Mouse (Mus musculus): ENCODE results near the gene Gm20662. TPM values are rescaled to one million over a fixed set of nuclear protein-coding genes. Genes with fewer than 3 reads are reported as not detected.

Gm20662 gene
- polyA plus RNA-seq, 1 experiment from 2014 or later = 0.14 TPM

GRCm38 (mm10) chr9:107982681-107983346 is 13.3 kb upstream of the Gm20662 start, which contains the start of gene Gm20661:
Gene Gm20661, plus strand, starts transcription at chr9:107983058.
- whole genome bisulfite sequencing = 41% methylated on average over 14 of the region's 14 CpGs
- peak within 1 kb of the TSS; percentile 54 for H3K9ac ChIP-seq (ENCODE audit: low read depth, low read length)
- ATAC-seq (ENCODE audit: low FRiP score) = 0 out of 2 replicates have a peak, but pooled peaks have one; percentile 15

DNA sequence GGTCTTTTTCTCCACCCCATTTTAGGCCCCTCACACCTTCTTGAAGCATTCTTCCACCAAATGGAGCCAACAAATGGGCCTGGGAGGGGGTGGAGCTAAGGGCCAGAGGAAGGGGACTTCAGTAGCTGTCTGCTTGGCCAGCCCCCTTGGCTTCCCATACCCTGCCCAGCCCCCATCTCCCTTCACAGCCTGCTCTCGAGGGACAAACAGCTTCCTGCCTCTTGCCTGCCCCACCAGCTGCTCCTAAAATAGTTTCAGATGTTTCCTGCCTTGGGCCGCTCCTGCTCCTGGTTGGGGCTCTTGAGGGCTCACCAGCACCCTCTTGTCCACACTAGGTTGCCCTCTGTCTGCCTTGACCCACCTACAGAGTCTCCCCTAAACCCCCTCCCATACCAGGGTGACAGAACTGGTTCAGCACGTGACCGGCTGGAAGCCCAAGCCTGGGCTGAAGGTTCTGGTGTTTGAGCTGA is 12.7 kb upstream of the Gm20662 start:
- Histone ChIP-seq H3K9ac (ENCODE audit: low read depth, low read length) (no peak overlapping the region), H3K4me2 (replicated peaks; ENCODE audit: low read depth, low read length) (peak overlapping the region; percentile 22), H3K4me1 (replicated peaks; ENCODE audit: control insufficient read depth, insufficient read depth, low read length) (peaks cover 2% of the 10 kb centered on the region; the same call in 1 of the 2 replicates), H3K27ac (ENCODE audit: low read depth, low read length) (peak overlapping the region; percentile 73), H3K36me3 (ENCODE audit: control insufficient read depth, insufficient read depth, low read length) (no peaks in the 10 kb centered on the region), H3K9me3 (ENCODE audit: control insufficient read depth, low read length) (no peaks in the 10 kb centered on the region), H3K27me3 (ENCODE audit: control insufficient read depth, insufficient read depth, low read length) (peaks cover 7% of the 10 kb centered on the region), H3K4me3 (ENCODE audit: low read depth, low read length) (peak overlapping the region; percentile 64; the same call in 1 of the 2 replicates)
- peak; percentile 61 for DNase-seq (ENCODE audit: low spot score)
- 48% methylated on average over 4 of the region's 4 CpGs for WGBS
- no peak for ATAC-seq (ENCODE audit: low FRiP score)

More at GRCm38 (mm10) chr9:107982681-107983346, 13.3 kb upstream of the Gm20662 start, which contains the start of gene Gm20661:
- H3K27me3 ChIP-seq (ENCODE audit: control insufficient read depth, insufficient read depth, low read length) = peaks cover 7% of the 10 kb centered on the region
- peak; percentile 65 for DNase-seq (ENCODE audit: low spot score)
- no peaks in the 10 kb centered on the region for H3K9me3 ChIP-seq (ENCODE audit: control insufficient read depth, low read length)
- H3K27ac ChIP-seq (ENCODE audit: low read depth, low read length) = peak within 1 kb of the TSS; percentile 83
- H3K36me3 ChIP-seq (ENCODE audit: control insufficient read depth, insufficient read depth, low read length) = no peaks in the 10 kb centered on the region
- H3K4me3 ChIP-seq (ENCODE audit: low read depth, low read length) = peak within 1 kb of the TSS; percentile 64; the same call in 1 of the 2 replicates
- H3K4me1 ChIP-seq (replicated peaks; ENCODE audit: control insufficient read depth, insufficient read depth, low read length) = peaks cover 2% of the 10 kb centered on the region; the same call in 1 of the 2 replicates
- peak within 1 kb of the TSS; percentile 89 for H3K4me2 ChIP-seq (replicated peaks; ENCODE audit: low read depth, low read length)

GRCm38 (mm10) chr9:107984052-107984753 is 11.9 kb upstream of the Gm20662 start:
- DNase-seq (ENCODE audit: low spot score) = no peak
- no peak overlapping the region; the same call in 1 of the 2 replicates for H3K9ac ChIP-seq (ENCODE audit: low read depth, low read length)
- no peak for ATAC-seq (ENCODE audit: low FRiP score)
- peaks cover 7% of the 10 kb centered on the region for H3K27me3 ChIP-seq (ENCODE audit: control insufficient read depth, insufficient read depth, low read length)
- no peaks in the 10 kb centered on the region for H3K9me3 ChIP-seq (ENCODE audit: control insufficient read depth, low read length)
- H3K4me2 ChIP-seq (replicated peaks; ENCODE audit: low read depth, low read length) = peak overlapping the region; percentile 89
- 60% methylated on average over 19 of the region's 19 CpGs for WGBS
- peak overlapping the region; percentile 72 for H3K27ac ChIP-seq (ENCODE audit: low read depth, low read length)
- H3K36me3 ChIP-seq (ENCODE audit: control insufficient read depth, insufficient read depth, low read length) = no peaks in the 10 kb centered on the region
- H3K4me3 ChIP-seq (ENCODE audit: low read depth, low read length) = peak overlapping the region; percentile 64
- H3K4me1 ChIP-seq (replicated peaks; ENCODE audit: control insufficient read depth, insufficient read depth, low read length) = peaks cover 2% of the 10 kb centered on the region; the same call in 1 of the 2 replicates

DNA sequence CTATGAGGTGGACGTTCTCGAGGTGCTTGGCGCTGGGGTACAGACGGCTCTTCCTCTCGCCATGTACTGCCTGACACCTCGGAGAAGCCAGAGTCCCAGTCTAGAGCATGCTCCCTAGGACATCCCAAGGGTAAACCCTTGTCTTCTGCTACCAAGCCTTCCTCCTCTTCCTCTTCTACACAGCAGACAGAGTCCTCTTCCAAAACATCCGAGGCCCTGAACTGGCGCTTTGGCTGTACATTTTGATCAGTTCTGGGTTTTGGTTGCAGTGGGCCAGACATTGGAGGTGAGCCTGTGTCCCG is 11.4 kb upstream of the Gm20662 start:
- ATAC-seq (ENCODE audit: low FRiP score) (no peak), DNase-seq (ENCODE audit: low spot score) (no peak)
- Histone ChIP-seq H3K4me2 (replicated peaks; ENCODE audit: low read depth, low read length) (peak overlapping the region; percentile 89), H3K9ac (ENCODE audit: low read depth, low read length) (no peak overlapping the region; the same call in 1 of the 2 replicates), H3K36me3 (ENCODE audit: control insufficient read depth, insufficient read depth, low read length) (no peaks in the 10 kb centered on the region), H3K4me3 (ENCODE audit: low read depth, low read length) (peak overlapping the region; percentile 64), H3K9me3 (ENCODE audit: control insufficient read depth, low read length) (no peaks in the 10 kb centered on the region), H3K4me1 (replicated peaks; ENCODE audit: control insufficient read depth, insufficient read depth, low read length) (peaks cover 2% of the 10 kb centered on the region; the same call in 1 of the 2 replicates), H3K27ac (ENCODE audit: low read depth, low read length) (peak overlapping the region; percentile 62; the same call in 1 of the 2 replicates), H3K27me3 (ENCODE audit: control insufficient read depth, insufficient read depth, low read length) (peaks cover 7% of the 10 kb centered on the region)
- WGBS = 50% methylated on average over 9 of the region's 9 CpGs

DNA sequence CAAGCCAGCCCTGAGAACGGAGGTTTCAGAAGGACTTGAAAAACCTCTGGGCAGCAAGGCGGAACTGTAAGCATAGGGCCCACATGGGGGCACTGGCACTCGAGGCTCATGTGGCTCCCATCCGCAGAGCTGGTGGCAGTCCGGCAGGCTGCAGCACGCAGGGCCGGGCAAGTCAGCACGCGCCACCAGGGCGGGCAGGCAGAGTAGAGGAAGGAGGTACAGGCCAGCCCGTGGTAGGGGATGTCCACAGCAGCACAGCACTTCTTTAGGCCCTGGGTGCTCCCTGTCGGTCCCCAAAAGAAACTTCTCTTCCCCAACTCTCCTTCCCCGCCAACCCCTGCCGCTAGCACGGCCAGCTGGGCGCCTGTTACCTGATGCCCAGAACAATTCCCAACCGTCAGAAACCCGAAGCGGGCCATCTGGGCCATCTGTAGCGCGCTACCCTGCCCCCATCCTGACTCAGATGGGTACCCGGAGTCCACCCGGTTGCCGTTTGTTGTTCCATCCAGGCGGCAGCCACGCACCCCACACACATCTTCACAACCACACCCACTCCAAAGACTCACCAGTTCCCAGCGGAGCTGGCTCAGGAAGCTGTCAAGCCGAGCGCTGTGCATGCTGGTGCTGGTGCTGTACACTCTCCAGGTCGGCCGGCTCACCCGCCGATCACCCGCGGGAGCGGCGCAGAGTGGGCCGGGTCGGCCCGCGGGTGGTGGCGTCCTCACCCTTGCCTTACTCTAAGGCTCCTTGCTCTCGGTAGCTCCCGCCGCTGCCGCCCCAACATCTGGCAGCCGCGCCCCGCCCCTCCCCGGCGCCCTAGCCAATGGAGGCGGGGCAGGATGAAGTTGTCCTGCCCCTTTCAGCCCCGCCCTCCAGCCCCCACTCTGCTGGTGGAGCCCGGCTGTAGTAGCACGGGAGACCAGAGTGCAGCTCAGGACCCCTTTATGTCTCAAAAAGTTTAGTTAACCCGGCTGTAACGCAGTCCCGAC is 10.7 kb upstream of the Gm20662 start, which contains the start of gene Inka1:
Gene Inka1 (minus strand): TSS at position 749 of the 989 bp plus-strand sequence.
- peak; percentile 90 for DNase-seq (ENCODE audit: low spot score)
- WGBS = under 1% methylated on average over 47 of the region's 58 CpGs
- Histone ChIP-seq H3K9ac (ENCODE audit: low read depth, low read length) (peak within 1 kb of the TSS; percentile 60), H3K4me2 (replicated peaks; ENCODE audit: low read depth, low read length) (peak within 1 kb of the TSS; percentile 89), H3K9me3 (ENCODE audit: control insufficient read depth, low read length) (no peaks in the 10 kb centered on the region), H3K4me3 (ENCODE audit: low read depth, low read length) (peak within 1 kb of the TSS; percentile 64), H3K4me1 (replicated peaks; ENCODE audit: control insufficient read depth, insufficient read depth, low read length) (peaks cover 2% of the 10 kb centered on the region; the same call in 1 of the 2 replicates), H3K27me3 (ENCODE audit: control insufficient read depth, insufficient read depth, low read length) (peaks cover 7% of the 10 kb centered on the region), H3K36me3 (ENCODE audit: control insufficient read depth, insufficient read depth, low read length) (no peaks in the 10 kb centered on the region), H3K27ac (ENCODE audit: low read depth, low read length) (peak within 1 kb of the TSS; percentile 62)
- peak; percentile 78 for ATAC-seq (ENCODE audit: low FRiP score)

GRCm38 (mm10) chr9:107986376-107986775 is 9.8 kb upstream of the Gm20662 start:
- Histone ChIP-seq H3K4me1 (replicated peaks; ENCODE audit: control insufficient read depth, insufficient read depth, low read length) (peaks cover 2% of the 10 kb centered on the region; the same call in 1 of the 2 replicates), H3K9ac (ENCODE audit: low read depth, low read length) (no peak overlapping the region), H3K27ac (ENCODE audit: low read depth, low read length) (no peak overlapping the region), H3K27me3 (ENCODE audit: control insufficient read depth, insufficient read depth, low read length) (peaks cover 7% of the 10 kb centered on the region), H3K9me3 (ENCODE audit: control insufficient read depth, low read length) (no peaks in the 10 kb centered on the region), H3K4me3 (ENCODE audit: low read depth, low read length) (peak overlapping the region; percentile 64; the same call in 1 of the 2 replicates), H3K4me2 (replicated peaks; ENCODE audit: low read depth, low read length) (peak overlapping the region; percentile 89; the same call in 1 of the 2 replicates), H3K36me3 (ENCODE audit: control insufficient read depth, insufficient read depth, low read length) (no peaks in the 10 kb centered on the region)
- ATAC-seq (ENCODE audit: low FRiP score) (peak; percentile 68), DNase-seq (ENCODE audit: low spot score) (peak; percentile 87)
- 3% methylated on average over 18 of the region's 18 CpGs for WGBS

DNA sequence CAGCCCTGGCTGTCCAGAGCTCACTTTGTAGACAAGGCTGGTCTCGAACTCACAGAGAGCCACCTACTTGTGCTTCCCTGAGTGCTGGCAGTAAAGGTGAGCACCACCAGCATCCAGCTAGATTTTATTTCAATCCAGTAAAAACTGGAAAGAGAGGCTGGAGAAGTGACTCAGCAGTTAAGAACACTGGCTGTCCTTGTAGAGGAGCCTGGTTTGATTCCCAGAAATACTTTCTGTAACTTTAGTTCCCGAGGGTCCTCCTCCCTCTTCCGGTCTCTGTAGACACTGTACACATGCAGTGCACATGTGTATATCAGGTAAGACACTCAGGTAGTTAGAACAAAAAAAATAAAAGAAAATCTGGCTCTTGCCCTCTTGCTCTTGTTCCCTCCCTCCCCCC is 8.2 kb upstream of the Gm20662 start:
- H3K4me1 ChIP-seq (replicated peaks; ENCODE audit: control insufficient read depth, insufficient read depth, low read length) = no peaks in the 10 kb centered on the region
- no peaks in the 10 kb centered on the region for H3K36me3 ChIP-seq (ENCODE audit: control insufficient read depth, insufficient read depth, low read length)
- ATAC-seq (ENCODE audit: low FRiP score) (no peak), DNase-seq (ENCODE audit: low spot score) (no peak)
- H3K4me2 ChIP-seq (replicated peaks; ENCODE audit: low read depth, low read length) = no peak overlapping the region
- no peak overlapping the region for H3K9ac ChIP-seq (ENCODE audit: low read depth, low read length)
- WGBS = 70% methylated on average over 3 of the region's 3 CpGs
- peaks cover 7% of the 10 kb centered on the region for H3K27me3 ChIP-seq (ENCODE audit: control insufficient read depth, insufficient read depth, low read length)
- H3K27ac ChIP-seq (ENCODE audit: low read depth, low read length) = no peak overlapping the region
- no peak overlapping the region for H3K4me3 ChIP-seq (ENCODE audit: low read depth, low read length)
- no peaks in the 10 kb centered on the region for H3K9me3 ChIP-seq (ENCODE audit: control insufficient read depth, low read length)

DNA sequence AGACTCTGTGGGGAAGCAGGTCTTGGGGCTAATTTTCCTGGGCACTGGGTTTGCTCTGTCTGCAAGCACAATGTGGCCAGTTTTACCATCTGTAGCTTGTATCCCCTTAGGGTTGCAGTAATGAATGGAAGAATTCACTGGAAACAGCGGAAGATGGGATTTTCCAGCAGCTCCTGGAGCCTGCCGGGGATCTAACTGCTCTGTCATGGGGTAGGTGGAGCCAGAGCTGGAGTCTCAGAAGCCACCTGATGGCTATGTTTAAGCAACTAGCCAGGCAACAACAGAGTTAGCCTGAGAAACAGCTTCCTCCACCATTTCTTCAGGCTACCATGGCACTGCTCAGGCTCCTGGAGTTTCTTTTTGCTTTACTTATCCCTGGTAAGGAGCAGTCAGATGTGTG is 4.0 kb upstream of the Gm20662 start, which contains the start of gene Cdhr4:
Gene Cdhr4 (plus strand): TSS at position 301 of the 400 bp plus-strand sequence.
- Histone ChIP-seq H3K9ac (ENCODE audit: low read depth, low read length) (no peak within 1 kb of the TSS), H3K36me3 (ENCODE audit: control insufficient read depth, insufficient read depth, low read length) (no peaks in the 10 kb centered on the region), H3K27me3 (ENCODE audit: control insufficient read depth, insufficient read depth, low read length) (no peaks in the 10 kb centered on the region), H3K4me1 (replicated peaks; ENCODE audit: control insufficient read depth, insufficient read depth, low read length) (no peaks in the 10 kb centered on the region), H3K4me3 (ENCODE audit: low read depth, low read length) (no peak within 1 kb of the TSS), H3K9me3 (ENCODE audit: control insufficient read depth, low read length) (no peaks in the 10 kb centered on the region), H3K27ac (ENCODE audit: low read depth, low read length) (no peak within 1 kb of the TSS), H3K4me2 (replicated peaks; ENCODE audit: low read depth, low read length) (no peak within 1 kb of the TSS)
- ATAC-seq (ENCODE audit: low FRiP score) (no peak), DNase-seq (ENCODE audit: low spot score) (no peak)
- WGBS = 87% methylated on average over 2 of the region's 2 CpGs

All from hindbrain, embryonic 11.5 days (tissue).